Mouse (Mus musculus): ENCODE results near the gene Ttll1. TPM values are rescaled to one million over a fixed set of nuclear protein-coding genes. Genes with fewer than 3 reads are reported as not detected.

The Ttll1 gene
- polyA plus RNA-seq (2012; rRNA removed; ENCODE audit: low replicate concordance), result 13.9 and 15.6 TPM in 2 replicates

DNA sequence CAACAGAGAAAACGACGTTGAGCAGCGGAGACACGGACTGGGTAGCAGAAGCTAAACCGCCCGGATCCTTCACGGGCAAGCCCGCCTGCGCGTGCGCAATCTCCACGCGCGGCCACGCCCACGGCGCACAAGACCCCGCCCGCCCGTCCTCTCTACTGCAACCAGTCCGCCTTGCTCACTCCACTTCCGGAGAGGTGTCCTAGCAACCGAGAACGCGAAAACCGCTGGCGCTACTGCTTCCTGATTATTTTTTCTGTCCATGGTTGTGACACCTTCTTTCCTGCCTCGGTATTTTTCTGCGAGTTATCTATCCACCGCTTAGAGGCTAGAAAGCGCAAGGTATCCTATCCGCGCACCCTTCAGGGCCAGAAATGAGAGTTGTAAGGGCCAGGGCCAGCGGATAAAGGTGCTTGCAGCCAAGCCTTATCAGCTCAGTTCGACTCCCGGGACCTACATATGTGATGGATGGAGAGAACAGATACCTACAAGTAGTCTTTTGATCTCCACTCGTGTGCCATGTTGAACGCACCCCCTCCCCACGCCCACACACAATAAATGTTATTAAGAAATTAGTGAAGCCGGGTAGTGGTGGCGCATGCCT is at the start of gene Ttll1:
Gene Ttll1 (minus strand): TSS at position 89 of the 601 bp plus-strand sequence.

DNA sequence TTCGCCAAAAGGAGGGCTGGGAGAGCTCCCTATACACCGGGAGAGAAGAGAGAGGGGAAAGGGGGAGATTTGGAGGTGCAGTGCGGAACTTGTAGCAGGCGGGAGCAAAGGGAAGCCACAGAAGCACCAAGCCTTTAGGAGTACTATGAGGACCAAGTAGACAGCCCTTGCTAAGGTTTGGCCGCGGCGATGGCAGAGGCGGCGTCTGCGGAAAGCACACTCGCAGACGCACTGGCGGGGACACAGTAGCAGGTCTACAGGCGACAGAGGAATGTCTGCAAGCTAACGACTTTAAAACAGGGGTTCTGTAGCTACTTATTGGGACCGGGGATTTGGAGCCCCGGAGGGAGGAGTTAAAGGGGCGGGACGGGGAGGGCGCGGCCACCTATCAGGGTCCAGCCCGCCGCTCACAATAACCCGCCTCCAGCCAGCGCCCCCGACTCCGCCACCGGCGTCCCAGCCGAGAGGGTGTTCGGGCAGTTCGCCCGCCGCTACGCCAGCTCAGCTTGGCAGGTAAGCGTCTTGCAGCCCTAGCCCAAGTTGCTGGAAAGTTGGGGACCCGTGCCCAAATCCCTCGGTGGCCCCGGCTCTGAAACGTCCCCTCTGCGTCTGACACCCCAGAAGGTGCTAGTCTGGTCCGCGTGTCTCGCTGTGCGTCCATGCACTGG is 15.9 kb upstream of the Ttll1 start, which contains the start of gene Bik:
Gene Bik (plus strand): TSS at position 439 of the 668 bp plus-strand sequence.

GRCm38 (mm10) chr15:83464083-83464904 is 46.4 kb downstream of the Ttll1 start, which contains the start of gene Pacsin2:
Gene Pacsin2 (minus strand): TSS chr15:83464606.

Other genes with a start within 250 kb of the Ttll1 start
- gene Arfgap3, start 160.6 kb downstream of the Ttll1 start, polyA plus RNA-seq (2012; rRNA removed; ENCODE audit: low replicate concordance), result 48.1 and 56.8 TPM in 2 replicates
- 49.1 and 51.0 TPM in 2 replicates for gene Pacsin2, start 46.3 kb downstream of the Ttll1 start, polyA plus RNA-seq (2012; rRNA removed; ENCODE audit: low replicate concordance)
- gene Bik, start 16.0 kb upstream of the Ttll1 start, polyA plus RNA-seq (2012; rRNA removed; ENCODE audit: low replicate concordance), result 13.4 and 20.7 TPM in 2 replicates
- 588 and 1,237 TPM in 2 replicates for gene Tspo, start 52.7 kb upstream of the Ttll1 start, polyA plus RNA-seq (2012; rRNA removed; ENCODE audit: low replicate concordance)
- gene Mcat, start 52.9 kb upstream of the Ttll1 start, polyA plus RNA-seq (2012; rRNA removed; ENCODE audit: low replicate concordance), result 37.8 and 38.9 TPM in 2 replicates
- gene Ttll12, start 84.3 kb upstream of the Ttll1 start, polyA plus RNA-seq (2012; rRNA removed; ENCODE audit: low replicate concordance), result 20.4 and 40.5 TPM in 2 replicates
- gene Scube1, start 214.1 kb upstream of the Ttll1 start, polyA plus RNA-seq (2012; rRNA removed; ENCODE audit: low replicate concordance), result 0.50 and 136 TPM in 2 replicates

All from subcutaneous adipose tissue, adult 2 months (tissue).